Mouse (Mus musculus) embryonic facial prominence, embryonic 15.5 days (tissue): Measurements from ENCODE around the gene Mki67. TPM values are rescaled to one million over a fixed set of nuclear protein-coding genes. Genes with fewer than 3 reads are reported as not detected.
A peak's percentile ranks its signal among the peaks of the same experiment; 100 is the strongest.
"Not testable (repeated sequence)": the region's sequence is repeated elsewhere in the genome, so short reads cannot be mapped to it uniquely, and the experiment has no call there.

Source experiments
- ATAC-seq: fragments of 200-750 bp; cut with Nextera tagmentation; 2 replicates; pipeline ENCODE4 v1.8.0; 2017; ENCODE audit warnings: low read depth, moderate TSS enrichment; ENCODE audit not compliant: insufficient number of reproducible peaks, low FRiP score, low TSS enrichment
- H3K27ac ChIP-seq: fragments of 300-500 bp; sonication (generic); replicated peaks from 2 replicates; pipeline ENCODE4 v1.5.1; 2015; ENCODE audit warnings: mild to moderate bottlenecking, inconsistent platforms
- H3K27me3 ChIP-seq: fragments of 300-500 bp; sonication (generic); 2 replicates; pipeline ENCODE4 v1.6.1; 2015; ENCODE audit warnings: inconsistent platforms
- H3K36me3 ChIP-seq: fragments of 300-500 bp; sonication (generic); 2 replicates; pipeline ENCODE4 v1.6.1; 2015; ENCODE audit warnings: mild to moderate bottlenecking, inconsistent platforms
- H3K4me1 ChIP-seq: fragments of 300-500 bp; sonication (generic); 2 replicates; pipeline ENCODE4 v1.6.1; 2015; ENCODE audit warnings: inconsistent platforms
- H3K4me2 ChIP-seq: fragments of 300-500 bp; sonication (generic); replicated peaks from 2 replicates; pipeline ENCODE4 v1.6.1; 2015; ENCODE audit warnings: mild to moderate bottlenecking, inconsistent platforms
- H3K4me3 ChIP-seq: fragments of 300-500 bp; sonication (generic); replicated peaks from 2 replicates; pipeline ENCODE4 v1.5.1; 2015; ENCODE audit warnings: mild to moderate bottlenecking, inconsistent platforms
- H3K9ac ChIP-seq: fragments of 300-500 bp; sonication (generic); 2 replicates; pipeline ENCODE4 v1.6.1; 2015; ENCODE audit warnings: inconsistent platforms
- H3K9me3 ChIP-seq: fragments of 300-500 bp; sonication (generic); replicated peaks from 2 replicates; pipeline ENCODE4 v1.6.1; 2016; ENCODE audit warnings: inconsistent platforms
- WGBS: fragments of 180-500 bp; shearing (Covaris S2); methylation state at CpG from one replicate; pipeline ENCODE4 v1.1.7; 2015; 5-methylcytosine and 5-hydroxymethylcytosine counted together
- polyA plus RNA-seq: library from polyadenylated mRNA; unstranded; fragments of >200 nt; fragmentation: Nextera tagmentation; extraction: Ambion mirVana; gene quantifications from 2 replicates; pipeline ENCODE4 v1.2.1, GENCODE M21; 2015

Mki67 gene
- polyA plus RNA-seq, 1 experiment from 2014 or later = 29.2 TPM

DNA sequence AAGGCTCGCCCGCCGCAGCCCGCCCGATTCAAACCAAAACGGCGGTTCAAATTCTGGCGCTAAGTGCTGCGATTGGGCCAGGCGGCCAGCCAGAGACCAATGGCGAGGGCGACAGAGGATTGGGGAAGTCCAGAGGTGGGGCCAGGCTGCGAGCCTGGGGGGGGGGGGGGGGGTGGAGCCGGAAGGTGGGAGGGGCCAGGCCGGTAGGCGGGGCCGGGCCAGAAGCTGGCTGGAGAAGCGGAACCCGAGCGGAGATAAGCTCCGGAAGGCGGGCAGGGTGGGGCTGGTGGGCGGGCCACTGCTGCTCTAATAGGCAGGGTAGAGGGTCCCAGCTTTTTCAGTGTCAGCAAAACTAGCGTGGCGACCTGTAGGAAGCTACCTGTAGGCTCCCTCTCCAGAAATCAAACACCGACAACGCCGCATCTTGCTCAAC, 300 bp upstream of the Mki67 start:
- no peaks in the 10 kb centered on the region for H3K27me3 ChIP-seq
- 0 out of 2 replicates have a peak overlapping the region, but pooled peaks have one; percentile 51 for H3K27ac ChIP-seq
- H3K4me3 ChIP-seq = peak overlapping the region; percentile 80
- peak overlapping the region; percentile 64 for H3K9ac ChIP-seq
- peak overlapping the region; percentile 82 for H3K4me2 ChIP-seq
- H3K9me3 ChIP-seq = no peaks in the 10 kb centered on the region
- H3K4me1 ChIP-seq = peaks cover 25% of the 10 kb centered on the region
- peak; percentile 97 for ATAC-seq
- under 1% methylated on average over 23 of the region's 28 CpGs for WGBS
- H3K36me3 ChIP-seq = no peaks in the 10 kb centered on the region

- Histone ChIP-seq H3K27me3 (no peaks in the 10 kb centered on the region), H3K27ac (no peak overlapping the region), H3K9me3 (no peaks in the 10 kb centered on the region), H3K4me2 (peak overlapping the region; percentile 82), H3K36me3 (no peaks in the 10 kb centered on the region), H3K4me3 (peak overlapping the region; percentile 80), H3K9ac (peak overlapping the region; percentile 64), H3K4me1 (peaks cover 25% of the 10 kb centered on the region)
- under 1% methylated on average over 7 of the region's 7 CpGs for WGBS
- ATAC-seq = no peak
These were observed 995 bp downstream of the Mki67 start for GRCm38 (mm10) chr7:135715166-135715565.

DNA sequence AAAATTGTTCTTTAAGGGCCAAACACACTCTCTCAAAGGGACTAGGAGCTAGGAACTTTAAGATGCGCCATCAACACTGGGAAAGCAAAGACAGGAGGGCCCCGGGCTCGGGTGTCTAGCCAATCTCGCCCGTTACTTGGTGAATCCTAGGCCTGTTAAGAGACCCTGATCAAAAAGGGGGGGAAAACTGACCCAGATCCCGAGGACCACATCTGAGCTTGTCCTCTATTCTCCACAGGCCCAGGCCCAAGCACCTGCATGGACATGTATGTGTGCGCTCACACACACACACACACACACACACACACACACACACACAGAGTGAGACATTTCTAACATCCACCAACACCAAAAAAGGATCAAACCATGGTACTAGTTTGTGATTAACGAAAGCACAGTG, 2.8 kb downstream of the Mki67 start:
- peak overlapping the region; percentile 50 for H3K4me2 ChIP-seq
- 0 out of 2 replicates have a peak, but pooled peaks cover 5% of the 10 kb centered on the region for H3K36me3 ChIP-seq
- H3K27me3 ChIP-seq = no peaks in the 10 kb centered on the region
- H3K4me1 ChIP-seq = peaks cover 25% of the 10 kb centered on the region
- no peak for ATAC-seq
- peak overlapping the region; percentile 80 for H3K4me3 ChIP-seq
- H3K9me3 ChIP-seq = no peaks in the 10 kb centered on the region
- no peak overlapping the region for H3K27ac ChIP-seq
- WGBS = 70% methylated on average over 8 of the region's 8 CpGs
- H3K9ac ChIP-seq = no peak overlapping the region

DNA sequence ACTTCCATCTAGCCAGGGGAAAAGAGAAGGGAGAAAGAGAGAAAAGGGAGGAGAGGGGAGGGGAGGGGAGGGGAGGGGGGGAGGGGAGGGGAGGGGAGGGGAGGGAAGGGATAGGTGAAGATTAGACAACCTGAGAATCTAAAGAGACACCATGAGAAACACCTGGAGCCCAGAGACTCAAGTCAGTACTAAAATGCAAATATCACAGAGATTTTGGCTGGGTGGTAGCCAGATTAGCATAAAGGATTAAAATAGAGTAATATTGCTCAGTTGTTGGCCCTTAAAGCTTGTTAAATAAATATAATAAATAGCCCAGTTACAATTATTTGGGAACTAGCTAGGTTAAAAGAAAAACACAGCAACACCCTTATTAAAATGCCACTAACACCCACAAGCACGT, 3.6 kb downstream of the Mki67 start:
- Histone ChIP-seq H3K27ac (no peak overlapping the region), H3K4me3 (no peak overlapping the region), H3K36me3 (peaks cover 10% of the 10 kb centered on the region), H3K9ac (no peak overlapping the region), H3K9me3 (no peaks in the 10 kb centered on the region), H3K4me2 (no peak overlapping the region), H3K4me1 (peaks cover 25% of the 10 kb centered on the region), H3K27me3 (no peaks in the 10 kb centered on the region)
- WGBS = 90% methylated on average over 1 of the region's 1 CpGs
- ATAC-seq = no peak

DNA sequence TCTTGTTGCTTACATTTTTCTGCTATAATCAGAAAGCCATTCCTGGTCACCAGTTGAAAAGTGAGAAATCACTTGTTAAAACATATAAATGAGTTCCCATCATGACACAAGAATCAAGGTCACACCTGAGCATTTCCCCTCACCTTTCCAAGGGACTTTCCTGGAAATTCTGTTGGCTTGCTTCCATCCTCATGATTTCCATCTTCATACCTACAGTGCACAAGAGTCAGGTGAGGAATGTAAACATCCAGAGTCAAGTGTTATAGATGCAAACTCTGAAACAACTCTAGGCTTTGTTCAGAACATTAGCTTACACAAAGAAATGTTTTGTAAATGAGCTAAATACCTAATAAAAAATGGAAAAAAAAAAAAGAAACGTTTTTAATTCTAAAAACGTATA, 5.5 kb downstream of the Mki67 start:
- Histone ChIP-seq H3K9ac (no peak overlapping the region), H3K4me2 (no peak overlapping the region), H3K4me3 (no peak overlapping the region), H3K9me3 (no peaks in the 10 kb centered on the region), H3K36me3 (peaks cover 29% of the 10 kb centered on the region), H3K27ac (no peak overlapping the region), H3K4me1 (peaks cover 18% of the 10 kb centered on the region; the same call in 1 of the 2 replicates), H3K27me3 (no peaks in the 10 kb centered on the region)
- 72% methylated on average over 2 of the region's 2 CpGs for WGBS
- ATAC-seq = no peak

- Histone ChIP-seq H3K4me3 (no peak overlapping the region), H3K9me3 (no peaks in the 10 kb centered on the region), H3K4me1 (no peaks in the 10 kb centered on the region), H3K27ac (no peak overlapping the region), H3K9ac (no peak overlapping the region), H3K27me3 (no peaks in the 10 kb centered on the region), H3K36me3 (peaks cover 68% of the 10 kb centered on the region), H3K4me2 (no peak overlapping the region)
- ATAC-seq = no peak
- WGBS = 81% methylated on average over 6 of the region's 6 CpGs
These were observed 10.4 kb downstream of the Mki67 start for GRCm38 (mm10) chr7:135705753-135706152.

- peaks cover 75% of the 10 kb centered on the region for H3K36me3 ChIP-seq
- no peaks in the 10 kb centered on the region for H3K27me3 ChIP-seq
- ATAC-seq = no peak
- H3K9me3 ChIP-seq = no peaks in the 10 kb centered on the region
- no peak overlapping the region for H3K4me2 ChIP-seq
- H3K4me3 ChIP-seq = no peak overlapping the region
- H3K4me1 ChIP-seq = no peaks in the 10 kb centered on the region
- H3K9ac ChIP-seq = no peak overlapping the region
- 90% methylated on average over 1 of the region's 1 CpGs for WGBS
- no peak overlapping the region for H3K27ac ChIP-seq
These were observed 11.1 kb downstream of the Mki67 start for GRCm38 (mm10) chr7:135705083-135705482.

DNA sequence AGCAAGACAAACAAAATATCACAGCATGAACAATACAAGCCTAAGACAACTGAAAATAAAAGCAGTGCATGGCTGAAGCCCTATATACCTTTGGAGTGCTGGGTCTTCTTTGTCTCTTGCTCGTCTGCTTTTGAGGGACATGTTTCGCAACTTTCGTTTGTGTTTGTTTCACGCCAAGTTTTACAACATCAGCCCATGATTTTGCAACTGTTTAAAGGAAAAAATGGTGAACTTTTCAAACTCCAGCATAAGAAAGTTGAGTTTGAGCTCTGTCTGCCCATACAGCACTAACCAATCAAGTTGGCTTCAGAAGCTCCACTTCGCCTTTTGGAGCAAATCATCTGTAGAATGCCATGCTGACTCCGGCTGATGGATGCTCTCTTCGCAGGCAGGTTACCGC, 11.9 kb downstream of the Mki67 start:
- Histone ChIP-seq H3K4me1 (no peaks in the 10 kb centered on the region), H3K27ac (no peak overlapping the region), H3K9ac (no peak overlapping the region), H3K4me2 (no peak overlapping the region), H3K36me3 (peaks cover 77% of the 10 kb centered on the region), H3K4me3 (no peak overlapping the region), H3K9me3 (no peaks in the 10 kb centered on the region), H3K27me3 (no peaks in the 10 kb centered on the region)
- 89% methylated on average over 8 of the region's 8 CpGs for WGBS
- ATAC-seq = no peak

DNA sequence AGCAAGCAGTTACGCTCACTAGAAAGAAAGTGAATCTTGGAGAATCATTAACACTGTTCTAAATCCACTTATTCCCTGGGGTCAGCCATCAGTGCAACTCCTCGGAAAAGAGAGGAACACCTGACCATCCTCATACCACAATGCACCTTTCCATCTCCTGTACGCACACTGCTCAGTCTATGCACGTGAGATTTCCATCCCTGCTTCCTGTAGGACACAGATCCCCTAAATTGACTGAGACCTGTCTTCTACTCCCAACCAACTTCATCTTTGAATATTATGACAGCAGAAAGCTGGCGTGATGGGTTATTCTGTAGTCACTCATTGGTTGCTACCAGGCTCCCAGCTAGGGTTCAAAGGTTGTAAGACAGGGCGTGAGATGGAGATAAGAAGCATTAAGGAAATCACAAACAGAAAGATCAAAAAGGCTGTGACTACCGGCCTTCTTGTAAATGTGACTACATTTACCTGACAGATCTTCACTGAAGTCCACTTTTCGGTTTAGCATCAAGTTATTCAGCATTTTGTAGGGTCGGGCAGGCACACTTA, 12.5 kb downstream of the Mki67 start:
- Histone ChIP-seq H3K4me3 (no peak overlapping the region), H3K9me3 (no peaks in the 10 kb centered on the region), H3K27ac (no peak overlapping the region), H3K9ac (no peak overlapping the region), H3K36me3 (peaks cover 82% of the 10 kb centered on the region), H3K27me3 (no peaks in the 10 kb centered on the region), H3K4me1 (no peaks in the 10 kb centered on the region), H3K4me2 (no peak overlapping the region)
- 91% methylated on average over 9 of the region's 9 CpGs for WGBS
- ATAC-seq = no peak

GRCm38 (mm10) chr7:135699351-135699750, 16.8 kb downstream of the Mki67 start:
- H3K4me2 ChIP-seq, H3K9ac ChIP-seq, H3K9me3 ChIP-seq, H3K27ac ChIP-seq, H3K27me3 ChIP-seq, H3K4me1 ChIP-seq, ATAC-seq, H3K4me3 ChIP-seq: not testable (repeated sequence)
- peaks cover 81% of the 10 kb centered on the region for H3K36me3 ChIP-seq
- 68% methylated on average over 6 of the region's 6 CpGs for WGBS

DNA sequence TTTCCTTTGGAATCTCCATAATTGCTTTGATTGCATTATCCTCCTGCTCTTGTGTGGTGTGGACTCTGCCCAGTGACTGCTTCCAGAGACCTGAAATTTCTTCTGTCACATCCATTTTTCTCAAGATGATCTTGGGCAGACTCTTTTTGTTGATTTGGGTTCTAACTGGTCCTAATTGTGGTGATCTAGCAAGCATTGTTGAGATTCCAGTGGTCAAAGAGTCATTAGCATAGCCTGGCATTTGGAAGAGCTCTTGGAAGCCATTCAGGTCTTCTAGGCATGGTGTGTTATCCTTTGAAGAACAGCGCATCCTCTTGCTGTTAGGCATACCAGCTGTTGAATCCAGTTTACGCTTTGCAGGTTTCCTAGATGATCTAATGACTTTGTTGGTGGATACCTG, 17.8 kb downstream of the Mki67 start:
- Histone ChIP-seq H3K4me2 (no peak overlapping the region), H3K27me3 (no peaks in the 10 kb centered on the region), H3K9ac (no peak overlapping the region), H3K4me3 (no peak overlapping the region), H3K36me3 (peaks cover 79% of the 10 kb centered on the region), H3K9me3 (no peaks in the 10 kb centered on the region), H3K4me1 (no peaks in the 10 kb centered on the region), H3K27ac (no peak overlapping the region)
- ATAC-seq = no peak
- 86% methylated on average over 2 of the region's 2 CpGs for WGBS

DNA sequence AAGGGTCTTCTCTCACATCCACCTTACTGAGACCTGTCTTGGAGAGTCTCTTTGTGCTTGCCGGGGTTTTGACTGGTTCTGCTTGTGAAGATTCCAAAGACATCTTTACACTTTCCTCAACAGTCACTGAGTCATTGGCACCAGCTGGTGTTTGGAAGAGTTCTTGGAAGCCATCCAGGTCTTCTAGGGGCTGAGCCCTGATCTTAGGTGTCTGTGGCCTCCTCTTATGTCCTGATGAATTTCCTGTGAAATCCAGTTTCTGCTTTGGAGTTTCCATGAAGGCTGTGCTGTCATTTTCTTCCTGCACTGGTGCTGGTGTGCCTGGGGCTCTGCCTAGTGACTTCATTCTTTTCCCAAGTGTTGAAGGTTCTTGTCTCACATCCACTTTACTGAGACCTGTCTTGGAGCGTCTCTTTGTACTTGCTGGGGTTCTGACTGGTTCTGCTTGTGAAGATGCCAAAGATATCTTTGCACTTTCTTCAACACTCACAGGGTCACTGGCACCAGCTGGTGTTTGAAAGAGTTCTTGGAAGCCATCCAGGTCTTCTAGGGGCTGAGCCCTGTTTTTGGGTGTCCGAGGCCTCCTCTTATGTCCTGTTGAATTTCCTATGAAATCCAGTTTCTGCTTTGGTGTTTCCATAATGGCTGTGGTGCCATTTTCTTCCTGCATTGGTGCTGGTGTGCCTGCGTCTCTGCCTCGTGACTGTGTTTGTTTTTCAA, 19.0 kb downstream of the Mki67 start:
- H3K27ac ChIP-seq, H3K9ac ChIP-seq, H3K9me3 ChIP-seq, H3K4me3 ChIP-seq, H3K4me2 ChIP-seq, H3K4me1 ChIP-seq, ATAC-seq, H3K27me3 ChIP-seq: not testable (repeated sequence)
- peaks cover 82% of the 10 kb centered on the region for H3K36me3 ChIP-seq
- WGBS = 83% methylated on average over 5 of the region's 5 CpGs
